Mouse (Mus musculus) stomach, embryonic 14.5 days (tissue): ENCODE data around the gene Lrmda. TPM values are rescaled to one million over a fixed set of nuclear protein-coding genes. Genes with fewer than 3 reads are reported as not detected.

Experiments
- ATAC-seq: fragments of 200-750 bp; cut with Nextera tagmentation; 2 replicates; pipeline ENCODE4 v1.8.0; 2017; ENCODE audit warnings: low read depth, moderate TSS enrichment; ENCODE audit not compliant: insufficient number of reproducible peaks, insufficient read depth, low FRiP score
- H3K27ac ChIP-seq: fragments of 300-500 bp; sonication (generic); 2 replicates; pipeline ENCODE4 v1.5.1; 2014; ENCODE audit warnings: mild to moderate bottlenecking, low read length, moderate library complexity, mixed read lengths
- H3K27me3 ChIP-seq: fragments of 300-500 bp; sonication (generic); 2 replicates; pipeline ENCODE4 v1.6.1; 2014; ENCODE audit warnings: low read length, control low read depth, mixed read lengths; ENCODE audit not compliant: control insufficient read depth, insufficient read depth
- H3K36me3 ChIP-seq: fragments of 300-500 bp; sonication (generic); 2 replicates; pipeline ENCODE4 v1.6.1; 2014; ENCODE audit warnings: mild to moderate bottlenecking, control low read depth, low read length, moderate library complexity, mixed read lengths; ENCODE audit not compliant: control insufficient read depth, insufficient read depth
- H3K4me1 ChIP-seq: fragments of 300-500 bp; sonication (generic); 2 replicates; pipeline ENCODE4 v1.6.1; 2014; ENCODE audit warnings: low read length, control low read depth, mixed read lengths; ENCODE audit not compliant: control insufficient read depth, insufficient read depth
- H3K4me2 ChIP-seq: fragments of 300-500 bp; sonication (generic); replicated peaks from 2 replicates; pipeline ENCODE4 v1.6.1; 2014; ENCODE audit warnings: low read depth, low read length, control low read depth
- H3K4me3 ChIP-seq: fragments of 300-500 bp; sonication (generic); 2 replicates; pipeline ENCODE4 v1.5.1; 2014; ENCODE audit warnings: low read depth, low read length, control low read depth
- H3K9ac ChIP-seq: fragments of 300-500 bp; sonication (generic); replicated peaks from 2 replicates; pipeline ENCODE4 v1.6.1; 2014; ENCODE audit warnings: low read depth, mild to moderate bottlenecking, control low read depth, low read length, moderate library complexity, mixed read lengths
- H3K9me3 ChIP-seq: fragments of 300-500 bp; sonication (generic); 2 replicates; pipeline ENCODE4 v1.6.1; 2016; ENCODE audit warnings: low read depth, low read length, control low read depth; ENCODE audit not compliant: control insufficient read depth
- WGBS: fragments of 180-500 bp; shearing (Covaris S2); extraction: QIAGEN DNeasy Blood & Tissue Kit; methylation state at CpG from one replicate; pipeline ENCODE4 v1.1.7; 2014; 5-methylcytosine and 5-hydroxymethylcytosine counted together
- polyA plus RNA-seq: library from polyadenylated mRNA; unstranded; fragments of >200 nt; fragmentation: Nextera tagmentation; extraction: Ambion mirVana; gene quantifications from 2 replicates; pipeline ENCODE4 v1.2.1, GENCODE M21; 2014

Gene Lrmda
- polyA plus RNA-seq, 1 experiment from 2014 or later = 0.46 TPM

- 44% methylated on average over 2 of the region's 2 CpGs for WGBS
- H3K27me3 ChIP-seq = no peaks in the 10 kb centered on the region
- H3K9me3 ChIP-seq = no peaks in the 10 kb centered on the region
- H3K36me3 ChIP-seq = no peaks in the 10 kb centered on the region
- no peak overlapping the region for H3K4me3 ChIP-seq
- H3K27ac ChIP-seq = no peak overlapping the region
- no peak for ATAC-seq
- H3K4me1 ChIP-seq = no peaks in the 10 kb centered on the region
- no peak overlapping the region for H3K4me2 ChIP-seq
- no peak overlapping the region for H3K9ac ChIP-seq
Observed at GRCm38 (mm10) chr14:22179761-22180160, 160.2 kb downstream of the Lrmda start.

- Histone ChIP-seq H3K36me3 (no peaks in the 10 kb centered on the region), H3K4me3 (no peak overlapping the region), H3K9me3 (no peaks in the 10 kb centered on the region), H3K9ac (no peak overlapping the region), H3K27me3 (no peaks in the 10 kb centered on the region), H3K4me1 (no peaks in the 10 kb centered on the region), H3K27ac (no peak overlapping the region), H3K4me2 (no peak overlapping the region)
- ATAC-seq = no peak
- 93% methylated on average over 5 of the region's 6 CpGs for WGBS
Observed at GRCm38 (mm10) chr14:22181508-22181907, 162.0 kb downstream of the Lrmda start.

- H3K4me3 ChIP-seq = no peak overlapping the region
- WGBS = 73% methylated on average over 3 of the region's 3 CpGs
- no peak overlapping the region for H3K9ac ChIP-seq
- H3K27me3 ChIP-seq = no peaks in the 10 kb centered on the region
- H3K36me3 ChIP-seq = no peaks in the 10 kb centered on the region
- no peaks in the 10 kb centered on the region for H3K4me1 ChIP-seq
- ATAC-seq = no peak
- H3K9me3 ChIP-seq = no peaks in the 10 kb centered on the region
- H3K27ac ChIP-seq = no peak overlapping the region
- no peak overlapping the region for H3K4me2 ChIP-seq
Observed at GRCm38 (mm10) chr14:22183195-22183594, 163.7 kb downstream of the Lrmda start.

GRCm38 (mm10) chr14:22185452-22185851 is 165.9 kb downstream of the Lrmda start:
- no peak overlapping the region for H3K4me3 ChIP-seq
- H3K27me3 ChIP-seq = no peaks in the 10 kb centered on the region
- H3K4me1 ChIP-seq = 0 out of 2 replicates have a peak, but pooled peaks cover 5% of the 10 kb centered on the region
- no peak overlapping the region for H3K9ac ChIP-seq
- H3K4me2 ChIP-seq = no peak overlapping the region
- no peak overlapping the region for H3K27ac ChIP-seq
- WGBS = 78% methylated on average over 4 of the region's 4 CpGs
- H3K9me3 ChIP-seq = no peaks in the 10 kb centered on the region
- ATAC-seq = no peak
- no peaks in the 10 kb centered on the region for H3K36me3 ChIP-seq

GRCm38 (mm10) chr14:22190111-22190510 is 170.6 kb downstream of the Lrmda start:
- H3K4me3 ChIP-seq = no peak overlapping the region
- H3K27me3 ChIP-seq = no peaks in the 10 kb centered on the region
- no peak overlapping the region for H3K9ac ChIP-seq
- WGBS = 55% methylated on average over 6 of the region's 6 CpGs
- H3K9me3 ChIP-seq = no peaks in the 10 kb centered on the region
- no peak for ATAC-seq
- no peaks in the 10 kb centered on the region for H3K36me3 ChIP-seq
- 0 out of 2 replicates have a peak, but pooled peaks cover 5% of the 10 kb centered on the region for H3K4me1 ChIP-seq
- H3K27ac ChIP-seq = no peak overlapping the region
- H3K4me2 ChIP-seq = no peak overlapping the region

GRCm38 (mm10) chr14:22192185-22192584 is 172.7 kb downstream of the Lrmda start:
- 38% methylated on average over 9 of the region's 9 CpGs for WGBS
- no peak overlapping the region for H3K27ac ChIP-seq
- H3K9ac ChIP-seq = no peak overlapping the region
- H3K36me3 ChIP-seq = no peaks in the 10 kb centered on the region
- H3K4me1 ChIP-seq = 0 out of 2 replicates have a peak, but pooled peaks cover 5% of the 10 kb centered on the region
- H3K4me3 ChIP-seq = no peak overlapping the region
- no peak for ATAC-seq
- H3K27me3 ChIP-seq = no peaks in the 10 kb centered on the region
- H3K9me3 ChIP-seq = no peaks in the 10 kb centered on the region
- H3K4me2 ChIP-seq = no peak overlapping the region

- no peak overlapping the region for H3K27ac ChIP-seq
- H3K4me2 ChIP-seq = no peak overlapping the region
- WGBS = 26% methylated on average over 11 of the region's 11 CpGs
- H3K9me3 ChIP-seq = no peaks in the 10 kb centered on the region
- no peaks in the 10 kb centered on the region for H3K4me1 ChIP-seq
- H3K9ac ChIP-seq = no peak overlapping the region
- ATAC-seq = no peak
- no peaks in the 10 kb centered on the region for H3K36me3 ChIP-seq
- no peaks in the 10 kb centered on the region for H3K27me3 ChIP-seq
- H3K4me3 ChIP-seq = no peak overlapping the region
Observed at GRCm38 (mm10) chr14:22198021-22198420, 178.5 kb downstream of the Lrmda start.

GRCm38 (mm10) chr14:22198641-22199425 is 179.3 kb downstream of the Lrmda start:
- H3K36me3 ChIP-seq = no peaks in the 10 kb centered on the region
- no peak overlapping the region for H3K4me3 ChIP-seq

GRCm38 (mm10) chr14:22201667-22202066 is 182.2 kb downstream of the Lrmda start:
- no peaks in the 10 kb centered on the region for H3K27me3 ChIP-seq
- no peaks in the 10 kb centered on the region for H3K36me3 ChIP-seq
- no peak overlapping the region for H3K9ac ChIP-seq
- no peaks in the 10 kb centered on the region for H3K9me3 ChIP-seq
- no peak overlapping the region for H3K27ac ChIP-seq
- WGBS = 17% methylated on average over 2 of the region's 2 CpGs
- ATAC-seq = no peak
- H3K4me1 ChIP-seq = no peaks in the 10 kb centered on the region
- H3K4me2 ChIP-seq = no peak overlapping the region
- no peak overlapping the region for H3K4me3 ChIP-seq

More at GRCm38 (mm10) chr14:22198641-22199425, 179.3 kb downstream of the Lrmda start:
- Histone ChIP-seq H3K4me1 (no peaks in the 10 kb centered on the region), H3K9ac (no peak overlapping the region), H3K9me3 (no peaks in the 10 kb centered on the region), H3K4me2 (no peak overlapping the region), H3K27ac (no peak overlapping the region), H3K27me3 (no peaks in the 10 kb centered on the region)
- 57% methylated on average over 12 of the region's 12 CpGs for WGBS
- no peak for ATAC-seq
